Mouse (Mus musculus) ES-E14 (cell line): ENCODE data around the gene Kpna7. TPM values are rescaled to one million over a fixed set of nuclear protein-coding genes. Genes with fewer than 3 reads are reported as not detected.

ENCODE experiments used
- DNase-seq: peaks from one replicate; pipeline ENCODE4 v3.0.0-alpha.2; 2013; ENCODE audit warnings: low read depth, low spot score
- H3K27ac ChIP-seq: 2 replicates; pipeline ENCODE4 v1.5.1; 2012; ENCODE audit warnings: low read depth, mild to moderate bottlenecking, low read length, moderate library complexity, mixed read lengths; ENCODE audit not compliant: poor library complexity, insufficient read depth, severe bottlenecking
- H3K36me3 ChIP-seq: 2 replicates; pipeline ENCODE4 v1.6.1; 2012; ENCODE audit warnings: mild to moderate bottlenecking, low read length, moderate library complexity, mixed read lengths; ENCODE audit not compliant: control insufficient read depth, poor library complexity, insufficient read depth, severe bottlenecking
- H3K4me1 ChIP-seq, 2 experiments: fragments of 150-350 bp in 1 of 2; sonication (generic) in 1 of 2; 2 replicates each; pipeline ENCODE4 v1.6.1; 2012; ENCODE audit warnings: low read length in 2 of 2, mild to moderate bottlenecking in 1 of 2, mixed read lengths in 1 of 2; ENCODE audit not compliant: control insufficient read depth in 2 of 2, insufficient read depth in 2 of 2, poor library complexity in 1 of 2
- H3K4me3 ChIP-seq, 2 experiments: fragments of 150-350 bp in 1 of 2; sonication (generic) in 1 of 2; 2 replicates each; pipeline ENCODE4 v1.5.1; 2012; ENCODE audit warnings: low read length in 2 of 2, low read depth in 1 of 2, mild to moderate bottlenecking in 1 of 2, mixed read lengths in 1 of 2; ENCODE audit not compliant: insufficient read depth in 1 of 2, poor library complexity in 1 of 2, severe bottlenecking in 1 of 2
- H3K9ac ChIP-seq: 2 replicates; pipeline ENCODE4 v1.6.1; 2012; ENCODE audit warnings: low read depth, mild to moderate bottlenecking, low read length, mixed read lengths; ENCODE audit not compliant: poor library complexity, insufficient read depth, severe bottlenecking
- H3K9me3 ChIP-seq: fragments of 150-350 bp; sonication (generic); 2 replicates; pipeline ENCODE4 v1.6.1; 2012; ENCODE audit warnings: low read depth, mild to moderate bottlenecking, low read length; ENCODE audit not compliant: control insufficient read depth, insufficient read depth
- CHD2 ChIP-seq: IDR thresholded peaks from 2 replicates; pipeline ENCODE4 v1.6.1; 2014; ENCODE audit warnings: mild to moderate bottlenecking, low read depth, low read length, inconsistent platforms
- HCFC1 ChIP-seq: IDR thresholded peaks from 2 replicates; pipeline ENCODE4 v1.6.1; 2012; ENCODE audit warnings: low read length, inconsistent platforms, borderline replicate concordance; ENCODE audit not compliant: insufficient read depth
- MAFK ChIP-seq: IDR thresholded peaks from 2 replicates; pipeline ENCODE4 v1.6.1; 2014; ENCODE audit warnings: mild to moderate bottlenecking, low read depth, low read length, inconsistent platforms; ENCODE audit not compliant: insufficient read depth
- ZC3H11A ChIP-seq: IDR thresholded peaks from 2 replicates; pipeline ENCODE4 v1.6.1; 2012; ENCODE audit warnings: low read depth, mild to moderate bottlenecking, inconsistent platforms, low read length, borderline replicate concordance
- ZNF384 ChIP-seq: IDR thresholded peaks from 2 replicates; pipeline ENCODE4 v1.6.1; 2012; ENCODE audit warnings: low read depth, low read length, inconsistent platforms
- in situ Hi-C, 2 experiments: fragments of 600-800 bp; cut with MboI; formaldehyde crosslinking; loops; one replicate each; pipeline ENCODE4 v1.15.1; 2025; ENCODE audit warnings: low sequenced_read_pairs in 2 of 2, inconsistent platforms in 1 of 2; ENCODE audit not compliant: unreplicated experiment in 2 of 2
- total RNA-seq: library from RNA; depleted of rRNA; stranded (reverse); fragments of 300-350 nt; gene quantifications from 2 replicates; pipeline ENCODE4 v1.2.3, GENCODE M21; 2012

Kpna7 gene
- total RNA-seq, 1 experiment: 0.58 TPM

GRCm38 (mm10) chr5:145100960-145101359, 17.1 kb upstream of the Kpna7 start:
- no peak overlapping the region; the same call in 1 of the 2 replicates for H3K27ac ChIP-seq
- H3K4me1 ChIP-seq: no peaks in the 10 kb centered on the region
- H3K36me3 ChIP-seq: peaks cover 37% of the 10 kb centered on the region
- H3K9me3 ChIP-seq: no peaks in the 10 kb centered on the region
- in situ Hi-C loops: no loop called here
- DNase-seq: no peak
- H3K4me3 ChIP-seq: no peak overlapping the region
- TF ChIP-seq HCFC1: no peak
- TF ChIP-seq ZNF384: no peak
- TF ChIP-seq MAFK: no peak
- no peak for TF ChIP-seq CHD2
- TF ChIP-seq ZC3H11A: no peak
- H3K9ac ChIP-seq: no peak overlapping the region

DNA sequence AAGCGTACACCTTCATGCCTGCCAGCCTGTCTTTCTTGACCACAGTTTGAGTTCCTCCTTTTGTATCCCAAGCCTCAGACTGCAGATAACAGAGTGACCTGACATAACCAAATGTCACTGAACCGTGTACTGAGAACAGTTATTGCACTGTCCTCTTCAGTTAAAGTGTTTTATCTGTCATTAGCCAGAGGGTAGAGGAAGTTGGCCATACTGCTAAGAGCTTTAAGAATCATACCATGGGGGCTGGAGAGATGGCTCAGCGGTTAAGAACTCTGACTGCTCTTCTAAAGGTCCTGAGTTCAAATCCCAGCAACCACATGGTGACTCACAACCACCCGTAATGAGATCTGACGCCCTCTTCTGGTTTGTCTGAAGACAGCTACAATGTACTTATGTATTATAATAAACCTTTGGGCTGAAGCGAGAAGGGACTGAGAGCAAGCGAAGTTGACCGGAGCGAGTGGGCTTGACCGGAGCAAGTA, 14.6 kb upstream of the Kpna7 start:
- Histone ChIP-seq H3K4me3 (no peak overlapping the region), H3K4me1 (no peaks in the 10 kb centered on the region), H3K9me3 (no peaks in the 10 kb centered on the region), H3K9ac (no peak overlapping the region), H3K36me3 (peaks cover 33% of the 10 kb centered on the region), H3K27ac (no peak overlapping the region)
- in situ Hi-C loops: no loop called here
- TF ChIP-seq CHD2: no peak
- TF ChIP-seq MAFK: no peak
- TF ChIP-seq ZNF384: no peak
- no peak for TF ChIP-seq HCFC1
- TF ChIP-seq ZC3H11A: no peak
- no peak for DNase-seq

DNA sequence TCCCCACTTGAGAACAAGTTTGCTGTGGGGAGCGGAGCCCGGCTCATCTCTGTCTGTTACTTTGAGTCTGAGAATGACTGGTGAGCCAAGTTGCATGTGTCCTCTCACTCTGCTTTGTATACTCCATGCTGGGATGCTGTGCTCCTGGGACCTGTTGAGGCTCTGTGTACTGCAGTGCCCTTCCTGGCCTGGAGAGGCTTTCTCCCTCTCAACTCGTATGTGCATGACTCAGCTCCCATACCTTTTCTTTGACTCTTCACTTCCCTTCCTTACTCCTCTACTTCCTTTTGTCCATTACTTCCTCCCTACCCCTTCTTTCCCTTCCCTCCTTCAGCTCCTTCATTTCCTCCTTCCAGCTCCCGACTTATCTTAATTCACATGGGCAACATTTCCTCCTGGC, 12.4 kb upstream of the Kpna7 start:
- DNase-seq: no peak
- in situ Hi-C loops: no loop called here
- TF ChIP-seq CHD2 (no peak), MAFK (peak; percentile 56; the same call in 1 of the 2 replicates), HCFC1 (no peak), ZC3H11A (no peak), ZNF384 (no peak)

GRCm38 (mm10) chr5:145089878-145090277, 6.0 kb upstream of the Kpna7 start:
- TF ChIP-seq ZNF384: no peak
- H3K9ac ChIP-seq: no peak overlapping the region
- in situ Hi-C loops: no loop called here
- peaks cover 0 to 2% of the 10 kb centered on the region in 2 experiments; a peak in 1 of 4 replicates for H3K4me1 ChIP-seq
- no peak overlapping the region for H3K27ac ChIP-seq
- no peaks in the 10 kb centered on the region for H3K9me3 ChIP-seq
- no peak for DNase-seq
- H3K4me3 ChIP-seq: no peak overlapping the region
- H3K36me3 ChIP-seq: peaks cover 12% of the 10 kb centered on the region

More for the DNA sequence above, 12.4 kb upstream of the Kpna7 start:
- Histone ChIP-seq H3K4me1 (no peaks in the 10 kb centered on the region), H3K4me3 (no peak overlapping the region), H3K36me3 (peaks cover 36% of the 10 kb centered on the region), H3K9me3 (no peaks in the 10 kb centered on the region), H3K9ac (no peak overlapping the region), H3K27ac (no peak overlapping the region)

DNA sequence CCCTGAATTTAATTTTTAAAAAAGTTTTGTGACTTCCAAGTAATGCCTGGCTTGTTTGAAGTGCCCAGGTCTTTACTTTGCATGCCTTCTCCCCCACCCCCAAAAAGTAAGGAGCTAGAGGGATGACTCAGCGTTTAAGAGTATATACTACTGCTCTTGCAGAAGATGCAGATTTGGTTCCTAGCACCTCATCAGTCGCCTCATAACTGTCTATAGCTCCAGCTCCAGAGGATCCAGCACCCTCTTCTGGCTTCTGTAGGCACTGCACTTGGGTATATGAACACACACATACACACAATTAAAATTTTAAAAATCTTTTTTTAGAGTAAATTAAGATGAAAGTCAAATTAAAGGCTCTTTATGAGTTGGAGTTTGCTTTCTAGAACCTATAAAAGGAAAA, 4.4 kb upstream of the Kpna7 start:
- no peak overlapping the region for H3K4me3 ChIP-seq
- in situ Hi-C loops: no loop called here
- no peaks in the 10 kb centered on the region for H3K9me3 ChIP-seq
- no peak overlapping the region for H3K27ac ChIP-seq
- no peak for DNase-seq
- peaks cover 8% of the 10 kb centered on the region for H3K36me3 ChIP-seq
- no peak overlapping the region for H3K9ac ChIP-seq
- TF ChIP-seq MAFK (peak; percentile 61; the same call in 1 of the 2 replicates), HCFC1 (no peak), CHD2 (no peak)
- peaks cover 2 to 3% of the 10 kb centered on the region in 2 experiments; a peak in 2 of 4 replicates for H3K4me1 ChIP-seq
